Mouse (Mus musculus) brain, embryonic 14.5 days (tissue): ENCODE results near the gene Prmt8.

Experiments
- CTCF ChIP-seq: fragments of 200-500 bp; IDR thresholded peaks from 2 replicates; pipeline ENCODE4 v1.5.1; 2012; ENCODE audit warnings: inconsistent platforms, mild to moderate bottlenecking, moderate library complexity, borderline replicate concordance; ENCODE audit not compliant: insufficient read depth, insufficient read length; ENCODE audit errors: extremely low read depth
- POLR2A ChIP-seq: fragments of 200-500 bp; IDR thresholded peaks from 2 replicates; pipeline ENCODE4 v1.6.1; 2012; ENCODE audit warnings: mild to moderate bottlenecking, inconsistent platforms, borderline replicate concordance; ENCODE audit not compliant: poor library complexity, insufficient read depth, insufficient read length, severe bottlenecking; ENCODE audit errors: extremely low read depth

DNA sequence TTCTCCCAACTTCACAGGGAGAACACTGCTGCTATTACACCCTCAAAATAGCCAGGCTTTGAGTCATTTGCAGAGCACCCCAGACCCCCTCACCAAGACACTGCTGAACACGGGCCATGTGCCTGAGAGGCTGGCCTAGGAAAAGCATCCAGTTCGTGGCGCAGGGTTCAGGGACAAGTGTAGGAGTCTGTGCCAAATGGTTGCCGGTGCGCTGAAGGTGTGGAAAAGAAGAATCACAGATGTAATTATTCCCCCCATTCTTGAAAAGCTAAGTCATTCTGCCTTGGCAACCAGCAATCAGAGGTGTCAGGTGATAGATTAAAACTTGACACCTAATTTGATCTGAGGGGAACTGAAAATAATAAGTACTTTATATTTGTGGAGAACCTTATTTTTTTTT, 109.8 kb downstream of the Prmt8 start:
- TF ChIP-seq CTCF (no peak), POLR2A (no peak)
